Mouse (Mus musculus): ENCODE data around the gene Gpr68. TPM values are rescaled to one million over a fixed set of nuclear protein-coding genes. Genes with fewer than 3 reads are reported as not detected.

Gene Gpr68
- 1.9 and 4.3 TPM in 2 replicates for polyA plus RNA-seq (2012; rRNA removed; ENCODE audit: low replicate concordance)

GRCm38 (mm10) chr12:100907598-100908297 is at the start of gene Gpr68:
TSS of gene Gpr68 (minus strand) at chr12:100908198.

Other genes starting within 250 kb of the Gpr68 start
- gene Rps6ka5, start 181.2 kb downstream of the Gpr68 start, polyA plus RNA-seq (2012; rRNA removed; ENCODE audit: low replicate concordance), result 1.8 and 2.7 TPM in 2 replicates
- 16.5 and 23.1 TPM in 2 replicates for gene Dglucy, start 129.1 kb downstream of the Gpr68 start, polyA plus RNA-seq (2012; rRNA removed; ENCODE audit: low replicate concordance)
- 11.4 and 17.1 TPM in 2 replicates for gene Ccdc88c, start 120.9 kb upstream of the Gpr68 start, polyA plus RNA-seq (2012; rRNA removed; ENCODE audit: low replicate concordance)
- 7.2 and 14.4 TPM in 2 replicates for gene Ppp4r3a, start 175.5 kb upstream of the Gpr68 start, polyA plus RNA-seq (2012; rRNA removed; ENCODE audit: low replicate concordance)